Mouse (Mus musculus) midbrain, postnatal 0 days (tissue): ENCODE results near the gene Stip1. TPM values are rescaled to one million over a fixed set of nuclear protein-coding genes. Genes with fewer than 3 reads are reported as not detected.

Source experiments
- ATAC-seq: fragments of 200-750 bp; cut with Nextera tagmentation; 2 replicates; pipeline ENCODE4 v1.8.0; 2017; ENCODE audit warnings: moderate number of reproducible peaks, mild to moderate bottlenecking, moderate TSS enrichment, moderate library complexity; ENCODE audit not compliant: low FRiP score
- DNase-seq: peaks from one replicate; pipeline ENCODE4 v3.0.0-alpha.2; 2015; ENCODE audit warnings: low spot score
- H3K27ac ChIP-seq: fragments of 300-500 bp; sonication (generic); 2 replicates; pipeline ENCODE4 v1.5.1; 2014; ENCODE audit warnings: low read depth, mild to moderate bottlenecking, low read length, mixed read lengths
- H3K27me3 ChIP-seq: fragments of 300-500 bp; sonication (generic); 2 replicates; pipeline ENCODE4 v1.6.1; 2014; ENCODE audit warnings: low read length, control low read depth, mixed read lengths; ENCODE audit not compliant: insufficient read depth
- H3K36me3 ChIP-seq: fragments of 300-500 bp; sonication (generic); 2 replicates; pipeline ENCODE4 v1.6.1; 2014; ENCODE audit warnings: low read length, control low read depth, mixed read lengths; ENCODE audit not compliant: insufficient read depth
- H3K4me1 ChIP-seq: fragments of 300-500 bp; sonication (generic); 2 replicates; pipeline ENCODE4 v1.6.1; 2014; ENCODE audit warnings: mild to moderate bottlenecking, control low read depth, antibody characterized with exemption, low read length, mixed read lengths; ENCODE audit not compliant: insufficient read depth
- H3K4me2 ChIP-seq: fragments of 300-500 bp; sonication (generic); 2 replicates; pipeline ENCODE4 v1.6.1; 2014; ENCODE audit warnings: low read depth, mild to moderate bottlenecking, low read length, mixed read lengths; ENCODE audit not compliant: poor library complexity, severe bottlenecking
- H3K4me3 ChIP-seq: fragments of 300-500 bp; sonication (generic); 2 replicates; pipeline ENCODE4 v1.5.1; 2014; ENCODE audit warnings: low read depth, mild to moderate bottlenecking, low read length, moderate library complexity
- H3K9ac ChIP-seq: fragments of 300-500 bp; sonication (generic); replicated peaks from 2 replicates; pipeline ENCODE4 v1.6.1; 2014; ENCODE audit warnings: mild to moderate bottlenecking, low read length, moderate library complexity, mixed read lengths; ENCODE audit not compliant: poor library complexity, severe bottlenecking
- H3K9me3 ChIP-seq: fragments of 300-500 bp; sonication (generic); 2 replicates; pipeline ENCODE4 v1.6.1; 2016; ENCODE audit warnings: low read length, control low read depth
- CTCF ChIP-seq: IDR thresholded peaks from 2 replicates; pipeline ENCODE4 v1.5.1; 2016; ENCODE audit warnings: antibody characterized with exemption, mild to moderate bottlenecking
- WGBS: fragments of 180-500 bp; shearing (Covaris S2); extraction: QIAGEN DNeasy Blood & Tissue Kit; methylation state at CpG from one replicate; pipeline ENCODE4 v1.1.7; 2014; 5-methylcytosine and 5-hydroxymethylcytosine counted together
- polyA plus RNA-seq: library from polyadenylated mRNA; unstranded; fragments of >200 nt; fragmentation: Nextera tagmentation; extraction: Ambion mirVana; gene quantifications from 2 replicates; pipeline ENCODE4 v1.2.1, GENCODE M21; 2015
- total RNA-seq: library from RNA; depleted of rRNA; stranded (reverse); fragments of >200 nt; gene quantifications from 2 replicates; pipeline ENCODE4 v1.2.3, GENCODE M21; 2014; rRNA removed

Stip1 gene
- total and polyA plus RNA-seq, 2 experiments from 2014 or later = 97.0 to 142 TPM

DNA sequence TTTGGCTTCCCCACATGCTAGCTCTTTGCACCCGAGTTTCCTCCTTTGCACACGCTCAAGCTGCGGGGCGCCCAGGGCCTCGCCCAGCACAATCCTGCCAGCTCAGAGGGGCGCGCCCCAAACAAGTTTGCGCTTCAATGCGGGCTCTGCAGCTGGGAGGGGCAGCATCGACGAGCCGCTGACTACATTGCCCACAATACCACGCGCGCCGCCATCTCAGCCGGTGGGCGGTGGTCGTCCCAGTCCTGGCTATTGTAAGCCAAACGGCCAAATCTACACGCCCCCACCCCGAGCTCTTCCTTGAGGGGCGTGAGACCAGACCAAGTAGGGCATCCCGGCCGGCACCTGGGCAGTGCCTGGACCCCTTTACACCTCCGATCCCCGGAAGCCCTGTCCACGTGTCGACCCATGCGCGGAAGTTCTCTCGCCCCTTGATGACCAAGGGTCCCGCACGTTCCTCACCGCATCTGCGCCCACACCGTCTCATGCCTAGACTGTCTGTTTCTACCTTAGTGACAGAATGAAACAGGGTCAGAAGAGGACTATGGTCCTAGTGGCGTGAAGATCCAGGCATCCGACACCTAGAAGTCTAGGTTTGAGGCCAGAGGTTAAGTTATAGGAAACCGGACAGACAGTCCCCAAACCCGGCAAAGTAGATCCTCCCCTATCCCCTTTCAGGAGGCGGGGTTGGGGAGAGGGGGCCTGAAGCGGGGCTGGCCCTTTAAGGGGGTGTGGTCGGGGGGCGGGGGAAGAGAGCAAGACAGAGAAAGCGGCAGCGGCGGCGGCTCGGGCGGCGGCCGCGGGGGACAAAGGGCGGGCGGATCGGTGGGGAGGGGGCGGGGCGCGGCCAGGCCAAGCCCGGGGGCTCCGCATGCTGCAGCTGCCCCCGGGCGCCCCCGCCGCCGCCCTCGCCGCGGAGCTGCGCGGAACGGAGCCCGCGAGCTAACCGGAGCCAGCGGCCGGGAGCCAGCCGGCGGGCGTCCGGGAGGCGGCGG, 65.3 kb downstream of the Stip1 start, which contains the start of gene Ppp1r14b:
Gene Ppp1r14b (plus strand): TSS at position 758 of the 995 bp plus-strand sequence.
- Histone ChIP-seq H3K27me3 (peaks cover 11% of the 10 kb centered on the region), H3K27ac (peak within 1 kb of the TSS; percentile 85), H3K4me1 (peaks cover 19% of the 10 kb centered on the region; the same call in 1 of the 2 replicates), H3K36me3 (peaks cover 13% of the 10 kb centered on the region), H3K4me2 (peak within 1 kb of the TSS; percentile 95), H3K4me3 (peak within 1 kb of the TSS; percentile 62), H3K9ac (peak within 1 kb of the TSS; percentile 72), H3K9me3 (no peaks in the 10 kb centered on the region)
- TF ChIP-seq CTCF = no peak
- ATAC-seq (peak; percentile 52), DNase-seq (peak; percentile 82)
- WGBS = under 1% methylated on average over 63 of the region's 84 CpGs

GRCm38 (mm10) chr19:6973581-6974190, 66.1 kb downstream of the Stip1 start:
- H3K36me3 ChIP-seq = peaks cover 13% of the 10 kb centered on the region
- peak overlapping the region; percentile 62 for H3K4me3 ChIP-seq
- peaks cover 14% of the 10 kb centered on the region; the same call in 1 of the 2 replicates for H3K4me1 ChIP-seq
- peak overlapping the region; percentile 72; the same call in 1 of the 2 replicates for H3K9ac ChIP-seq
- WGBS = 34% methylated on average over 12 of the region's 12 CpGs
- no peak for TF ChIP-seq CTCF
- peak overlapping the region; percentile 95 for H3K4me2 ChIP-seq
- H3K27me3 ChIP-seq = peaks cover 11% of the 10 kb centered on the region
- DNase-seq (no peak), ATAC-seq (no peak)
- H3K27ac ChIP-seq = peak overlapping the region; percentile 85
- no peaks in the 10 kb centered on the region for H3K9me3 ChIP-seq

DNA sequence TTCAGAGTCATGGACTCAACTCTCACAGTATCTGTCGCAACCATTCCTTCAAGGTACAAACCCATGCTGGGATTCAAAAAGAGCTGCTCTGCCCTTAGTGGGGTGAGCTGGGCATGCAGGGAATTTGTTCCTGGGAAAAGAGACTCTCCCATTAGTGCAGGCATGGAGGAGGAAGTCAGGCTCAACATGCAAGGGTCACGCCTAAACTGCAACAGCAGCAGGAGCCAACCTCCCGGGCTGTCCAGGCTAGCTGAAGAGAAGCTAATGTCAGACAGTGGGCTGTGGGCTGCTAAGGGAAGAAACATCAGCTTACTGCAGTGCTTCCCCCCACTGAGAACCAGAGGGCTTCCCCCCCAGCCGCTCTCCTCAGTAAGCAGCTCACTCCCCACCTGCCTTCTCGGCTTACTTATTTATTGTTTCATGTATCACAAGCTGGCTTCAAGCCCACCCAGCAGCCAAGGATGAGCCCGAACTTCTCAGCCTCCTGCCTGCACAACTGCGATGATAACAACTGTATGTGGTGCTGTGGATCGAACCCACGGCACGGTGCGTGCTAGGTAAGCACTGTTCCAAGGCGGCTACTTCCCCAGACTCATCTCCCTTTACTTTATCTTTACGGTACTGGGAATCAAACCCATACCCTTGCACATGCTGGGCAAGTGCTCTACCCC, 67.4 kb downstream of the Stip1 start:
- no peak overlapping the region for H3K4me2 ChIP-seq
- no peak for TF ChIP-seq CTCF
- WGBS = 82% methylated on average over 13 of the region's 13 CpGs
- ATAC-seq (no peak), DNase-seq (no peak)
- H3K9me3 ChIP-seq = no peaks in the 10 kb centered on the region
- no peak overlapping the region for H3K9ac ChIP-seq
- H3K36me3 ChIP-seq = peaks cover 3% of the 10 kb centered on the region
- H3K4me1 ChIP-seq = peaks cover 6% of the 10 kb centered on the region; the same call in 1 of the 2 replicates
- H3K27me3 ChIP-seq = peaks cover 11% of the 10 kb centered on the region
- no peak overlapping the region for H3K4me3 ChIP-seq
- no peak overlapping the region for H3K27ac ChIP-seq

GRCm38 (mm10) chr19:6971644-6972043, 68.1 kb downstream of the Stip1 start:
- WGBS = 54% methylated on average over 6 of the region's 6 CpGs
- H3K36me3 ChIP-seq = no peaks in the 10 kb centered on the region
- peaks cover 5% of the 10 kb centered on the region; the same call in 1 of the 2 replicates for H3K4me1 ChIP-seq
- no peak for ATAC-seq
- no peak overlapping the region for H3K9ac ChIP-seq
- no peak for TF ChIP-seq CTCF
- H3K4me2 ChIP-seq = no peak overlapping the region
- peaks cover 11% of the 10 kb centered on the region for H3K27me3 ChIP-seq
- no peak overlapping the region for H3K27ac ChIP-seq
- no peak overlapping the region for H3K4me3 ChIP-seq
- no peak for DNase-seq
- H3K9me3 ChIP-seq = no peaks in the 10 kb centered on the region

Other genes starting within 250 kb of the Stip1 start
- gene Rps6ka4, start 199.3 kb downstream of the Stip1 start, total RNA-seq = 20.6 and 31.1 TPM in 2 replicates
- gene Rps6ka4, start 199.3 kb downstream of the Stip1 start, polyA plus RNA-seq = 18.5 and 19.1 TPM in 2 replicates
- 1.0 and 1.9 TPM in 2 replicates for gene Ccdc88b, start 181.8 kb downstream of the Stip1 start, total RNA-seq
- 0.86 and 1.8 TPM in 2 replicates for gene Ccdc88b, start 181.8 kb downstream of the Stip1 start, polyA plus RNA-seq
- 80.6 and 85.4 TPM in 2 replicates for gene Trmt112, start 130.3 kb downstream of the Stip1 start, total RNA-seq
- 110 and 118 TPM in 2 replicates for gene Trmt112, start 130.3 kb downstream of the Stip1 start, polyA plus RNA-seq
- gene Prdx5, start 129.9 kb downstream of the Stip1 start, total RNA-seq = 211 and 223 TPM in 2 replicates
- gene Prdx5, start 129.9 kb downstream of the Stip1 start, polyA plus RNA-seq = 491 and 528 TPM in 2 replicates
- gene Esrra, start 118.2 kb downstream of the Stip1 start, total RNA-seq = 31.6 and 40.7 TPM in 2 replicates
- 7.2 and 7.3 TPM in 2 replicates for gene Esrra, start 118.2 kb downstream of the Stip1 start, polyA plus RNA-seq
- gene Catsperz, start 114.6 kb downstream of the Stip1 start, total RNA-seq = 0.52 and 1.1 TPM in 2 replicates
- 2.1 and 3.0 TPM in 2 replicates for gene Catsperz, start 114.6 kb downstream of the Stip1 start, polyA plus RNA-seq
- gene Kcnk4, start 105.5 kb downstream of the Stip1 start, total RNA-seq = 7.9 and 13.6 TPM in 2 replicates
- gene Kcnk4, start 105.5 kb downstream of the Stip1 start, polyA plus RNA-seq = 17.8 and 18.0 TPM in 2 replicates
- 50.3 and 55.9 TPM in 2 replicates for gene Bad, start 98.1 kb downstream of the Stip1 start, total RNA-seq
- 91.6 and 104 TPM in 2 replicates for gene Bad, start 98.1 kb downstream of the Stip1 start, polyA plus RNA-seq
- gene Gpr137, start 97.5 kb downstream of the Stip1 start, total RNA-seq = 88.5 and 101 TPM in 2 replicates
- 77.6 and 78.8 TPM in 2 replicates for gene Gpr137, start 97.5 kb downstream of the Stip1 start, polyA plus RNA-seq
- 137 and 150 TPM in 2 replicates for gene Ppp1r14b, start 65.0 kb downstream of the Stip1 start, total RNA-seq
- gene Ppp1r14b, start 65.0 kb downstream of the Stip1 start, polyA plus RNA-seq = 143 and 144 TPM in 2 replicates
- gene Plcb3, start 63.5 kb downstream of the Stip1 start, total RNA-seq = 14.7 and 16.6 TPM in 2 replicates
- gene Plcb3, start 63.5 kb downstream of the Stip1 start, polyA plus RNA-seq = 9.5 and 9.8 TPM in 2 replicates
- gene Fkbp2, start 59.5 kb downstream of the Stip1 start, total RNA-seq = 24.9 and 29.3 TPM in 2 replicates
- gene Fkbp2, start 59.5 kb downstream of the Stip1 start, polyA plus RNA-seq = 149 and 155 TPM in 2 replicates
- 33.1 and 44.4 TPM in 2 replicates for gene Vegfb, start 52.3 kb downstream of the Stip1 start, total RNA-seq
- gene Vegfb, start 52.3 kb downstream of the Stip1 start, polyA plus RNA-seq = 77.7 and 83.2 TPM in 2 replicates
- gene Dnajc4, start 47.4 kb downstream of the Stip1 start, total RNA-seq = 14.9 and 31.2 TPM in 2 replicates
- gene Dnajc4, start 47.4 kb downstream of the Stip1 start, polyA plus RNA-seq = 21.6 and 25.7 TPM in 2 replicates
- 12.8 and 19.6 TPM in 2 replicates for gene Nudt22, start 43.9 kb downstream of the Stip1 start, total RNA-seq
- gene Nudt22, start 43.9 kb downstream of the Stip1 start, polyA plus RNA-seq = 17.8 and 22.0 TPM in 2 replicates
- gene Trpt1, start 43.8 kb downstream of the Stip1 start, total RNA-seq = 19.6 and 28.1 TPM in 2 replicates
- 19.8 and 23.4 TPM in 2 replicates for gene Trpt1, start 43.8 kb downstream of the Stip1 start, polyA plus RNA-seq
- 5.6 and 6.2 TPM in 2 replicates for gene Fermt3, start 20.5 kb downstream of the Stip1 start, total RNA-seq
- gene Fermt3, start 20.5 kb downstream of the Stip1 start, polyA plus RNA-seq = 3.0 and 3.4 TPM in 2 replicates
- 1.4 and 5.1 TPM in 2 replicates for gene Macrod1, start 16.8 kb upstream of the Stip1 start, total RNA-seq
- gene Macrod1, start 16.8 kb upstream of the Stip1 start, polyA plus RNA-seq = 5.9 and 6.2 TPM in 2 replicates
- 9.9 and 11.4 TPM in 2 replicates for gene Flrt1, start 65.8 kb upstream of the Stip1 start, total RNA-seq
- gene Flrt1, start 65.8 kb upstream of the Stip1 start, polyA plus RNA-seq = 9.8 and 11.9 TPM in 2 replicates
- 236 and 242 TPM in 2 replicates for gene Otub1, start 166.3 kb upstream of the Stip1 start, total RNA-seq
- gene Otub1, start 166.3 kb upstream of the Stip1 start, polyA plus RNA-seq = 257 and 277 TPM in 2 replicates
- gene Cox8a, start 177.6 kb upstream of the Stip1 start, total RNA-seq = 1,114 and 1,471 TPM in 2 replicates
- 1,645 and 1,756 TPM in 2 replicates for gene Cox8a, start 177.6 kb upstream of the Stip1 start, polyA plus RNA-seq
- gene Naa40, start 201.2 kb upstream of the Stip1 start, total RNA-seq = 58.3 and 62.5 TPM in 2 replicates
- 45.6 and 46.1 TPM in 2 replicates for gene Naa40, start 201.2 kb upstream of the Stip1 start, polyA plus RNA-seq
- gene Rcor2, start 227.4 kb upstream of the Stip1 start, total RNA-seq = 40.7 and 53.1 TPM in 2 replicates
- 8.9 and 9.7 TPM in 2 replicates for gene Rcor2, start 227.4 kb upstream of the Stip1 start, polyA plus RNA-seq